Mouse (Mus musculus) ovary, postnatal 36 days (tissue): ENCODE measurements around the gene Marveld3.

Source experiments
- DNase-seq: peaks from one replicate; pipeline ENCODE4 v3.0.0; 2022; ENCODE audit warnings: low spot score, mixed read lengths

Gene Marveld3

DNA sequence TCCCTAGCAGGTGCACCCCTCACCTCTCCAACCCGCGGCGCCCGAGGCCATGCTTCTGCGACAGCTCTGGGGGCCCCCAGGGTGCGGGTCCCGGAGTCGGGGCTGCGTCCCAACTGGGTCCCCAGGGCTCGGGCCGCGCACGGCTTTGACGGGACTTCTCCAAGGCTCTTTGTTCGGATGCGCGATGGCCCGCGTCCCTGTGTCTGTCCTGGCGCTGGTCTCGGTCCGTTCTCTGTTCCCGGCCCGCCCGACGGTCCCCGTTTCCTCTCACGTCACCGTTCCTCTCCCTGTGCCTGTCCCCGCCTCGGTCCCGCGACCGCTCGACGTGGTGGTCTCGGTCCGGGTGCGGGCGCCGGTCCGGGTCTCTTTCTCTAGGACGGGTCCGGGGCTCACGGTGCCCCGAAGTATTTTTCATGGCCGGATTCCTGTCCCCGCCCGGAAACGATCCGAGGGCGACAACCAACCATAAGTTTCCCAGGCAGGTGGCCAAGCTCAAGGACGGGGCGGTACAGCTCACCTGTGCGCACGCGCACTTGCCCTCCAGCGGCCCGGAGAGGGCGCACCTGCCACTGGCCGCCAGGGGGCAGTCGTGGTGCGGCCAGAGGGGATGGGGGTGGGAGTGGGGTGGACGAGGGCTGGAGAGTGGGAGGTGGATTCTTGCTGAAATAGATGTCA lies at the start of gene Marveld3:
Gene Marveld3 (minus strand): TSS at position 511 of the 675 bp plus-strand sequence.
- DNase-seq, result peak; percentile 57

DNA sequence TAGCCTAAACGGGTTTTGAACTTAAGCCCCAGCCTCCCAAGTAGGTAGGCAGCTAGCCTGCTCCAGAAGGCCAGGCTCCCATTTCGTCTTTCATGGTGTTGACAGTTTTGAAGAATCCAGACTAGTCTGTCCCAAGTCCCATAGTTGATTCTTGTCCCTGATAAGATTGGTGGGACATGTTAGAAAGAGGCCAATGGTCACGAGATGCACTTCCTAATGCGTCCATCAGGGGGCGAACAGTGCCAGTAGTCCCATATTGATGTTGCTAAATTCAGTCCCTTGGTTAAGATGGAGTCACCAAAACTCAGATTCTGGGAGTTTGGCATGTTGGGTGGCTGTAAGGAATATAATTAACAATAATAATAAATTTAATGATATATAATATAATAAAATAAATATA lies 48.9 kb upstream of the Marveld3 start:
- peak; percentile 36 for DNase-seq

DNA sequence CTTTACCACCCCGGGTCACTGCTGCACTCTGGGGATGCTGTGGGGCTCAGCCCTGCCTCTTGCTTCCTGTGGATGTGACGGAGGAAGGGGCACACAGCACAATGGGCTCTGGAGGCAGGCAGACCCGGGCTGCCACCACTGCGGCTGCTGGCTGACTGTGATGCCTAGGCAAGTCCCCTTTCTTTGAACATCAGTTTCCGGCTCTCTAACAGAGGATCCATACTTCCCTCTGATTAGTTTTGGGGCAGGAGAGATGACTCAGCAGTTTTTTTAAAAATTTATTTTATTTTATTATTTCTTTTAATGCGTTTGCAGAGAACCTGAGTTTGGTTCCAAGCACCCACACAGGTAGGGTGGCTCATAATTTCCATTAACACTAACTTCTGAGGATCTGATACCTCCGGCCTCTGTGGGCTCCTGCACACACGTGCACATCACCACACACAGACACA lies 47.0 kb upstream of the Marveld3 start:
- DNase-seq, result no peak

DNA sequence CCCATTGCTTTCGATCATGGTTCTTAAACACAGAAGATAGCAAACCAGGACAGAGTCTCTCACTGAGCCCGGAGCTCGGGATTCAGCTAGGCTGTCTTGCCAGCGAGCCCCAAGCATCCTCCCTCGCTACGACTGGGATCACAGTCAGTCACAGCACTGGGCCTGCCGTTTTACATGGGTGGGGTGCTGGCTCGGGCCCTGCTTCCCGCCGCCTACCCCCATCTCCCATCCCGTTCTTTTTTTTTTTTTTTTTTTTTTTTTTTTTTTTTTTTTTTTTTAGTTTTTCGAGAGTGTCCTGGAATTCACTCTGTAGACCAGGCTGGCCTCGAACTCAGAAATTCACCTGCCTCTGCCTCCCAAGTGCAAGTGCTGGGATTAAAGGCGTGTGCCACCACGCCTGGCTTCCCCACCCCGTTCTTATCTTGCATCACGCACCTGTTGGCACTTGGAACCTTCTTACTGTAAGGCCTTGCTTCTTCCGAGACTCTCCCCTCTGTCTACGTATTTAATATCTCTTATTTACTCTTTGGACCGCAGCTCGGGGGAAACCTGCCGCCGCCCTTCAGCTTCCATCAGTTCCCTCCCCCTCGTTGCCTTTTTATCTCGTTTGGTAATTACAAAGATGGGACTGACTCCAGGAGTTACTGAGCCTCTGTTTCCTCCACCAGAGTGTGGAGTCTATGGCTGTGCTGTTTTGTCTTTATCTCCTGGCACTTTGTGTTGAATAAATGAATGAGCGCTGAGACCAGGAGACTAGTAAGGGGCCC lies 46.4 kb upstream of the Marveld3 start:
- no peak for DNase-seq

DNA sequence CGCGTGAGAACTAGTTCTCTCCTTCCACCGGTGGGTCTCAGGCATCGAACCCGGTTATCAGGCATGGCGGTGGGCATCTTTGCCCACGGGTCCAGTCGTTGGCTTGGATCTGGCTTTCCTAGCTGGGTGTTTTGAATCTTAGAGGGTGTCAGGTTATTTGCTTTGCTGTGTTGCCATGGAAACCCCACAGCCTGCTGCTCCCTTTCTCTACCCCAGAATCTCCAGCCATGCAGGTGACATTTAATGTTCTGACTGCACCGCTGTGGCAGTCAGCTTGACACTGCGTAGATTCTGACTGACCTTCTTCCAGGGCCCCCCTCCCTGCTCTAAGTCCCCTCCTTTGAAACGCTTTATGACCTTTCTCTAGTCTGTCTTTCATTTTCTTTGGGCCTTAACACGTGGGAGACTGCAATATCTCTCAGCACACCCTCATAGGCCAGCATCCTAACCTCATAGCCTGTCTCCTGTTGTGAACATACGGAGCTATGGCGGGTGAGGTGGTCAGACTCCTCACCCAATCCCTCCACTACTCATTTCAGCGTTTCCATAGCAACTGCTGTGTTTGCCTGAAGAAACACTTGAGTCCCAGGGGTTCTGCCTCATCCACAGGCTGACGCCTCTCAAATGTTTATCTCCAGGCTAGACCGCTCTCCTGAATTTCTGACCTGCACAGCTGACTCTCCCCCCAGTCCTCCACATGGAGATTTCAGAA lies 44.5 kb upstream of the Marveld3 start:
- DNase-seq, result no peak

DNA sequence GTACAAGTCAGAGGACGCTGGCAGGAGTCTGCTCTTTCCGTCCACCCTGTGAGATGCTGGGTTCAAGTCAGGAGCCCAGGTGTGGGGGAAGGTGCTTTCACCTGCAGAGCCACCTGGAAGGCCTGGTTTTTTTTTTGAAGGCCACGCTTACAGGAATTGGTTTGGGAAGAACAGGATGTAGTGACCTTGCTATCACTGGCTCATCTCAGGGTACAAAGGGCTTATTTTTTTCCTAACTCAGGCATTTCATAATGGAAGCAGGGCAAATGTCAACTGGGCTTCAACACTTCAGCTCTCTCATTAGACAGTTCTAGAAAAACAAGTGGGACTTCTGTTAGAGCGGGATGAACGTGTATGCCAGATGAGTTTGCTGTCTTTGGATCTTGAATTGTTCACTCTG lies 42.3 kb upstream of the Marveld3 start:
- DNase-seq, result no peak

DNA sequence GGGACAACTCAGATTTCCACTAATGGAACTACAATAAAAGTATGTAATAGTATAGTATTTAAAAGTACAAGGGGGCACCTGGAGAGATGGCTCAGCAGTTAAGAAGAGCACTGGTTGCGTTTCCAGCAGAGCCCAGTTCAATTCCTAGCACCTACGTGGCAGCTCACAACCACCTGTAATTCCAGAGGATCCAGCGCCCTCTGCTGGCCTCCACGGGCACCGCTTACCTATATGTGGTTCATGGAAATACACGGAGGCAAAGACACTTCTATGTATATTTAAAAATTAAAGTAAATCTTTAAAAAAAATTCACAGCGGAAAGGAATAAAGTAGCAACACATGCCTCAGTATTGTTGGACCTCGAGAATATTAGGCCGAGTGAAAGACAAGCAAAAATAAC lies 41.0 kb upstream of the Marveld3 start:
- no peak for DNase-seq

DNA sequence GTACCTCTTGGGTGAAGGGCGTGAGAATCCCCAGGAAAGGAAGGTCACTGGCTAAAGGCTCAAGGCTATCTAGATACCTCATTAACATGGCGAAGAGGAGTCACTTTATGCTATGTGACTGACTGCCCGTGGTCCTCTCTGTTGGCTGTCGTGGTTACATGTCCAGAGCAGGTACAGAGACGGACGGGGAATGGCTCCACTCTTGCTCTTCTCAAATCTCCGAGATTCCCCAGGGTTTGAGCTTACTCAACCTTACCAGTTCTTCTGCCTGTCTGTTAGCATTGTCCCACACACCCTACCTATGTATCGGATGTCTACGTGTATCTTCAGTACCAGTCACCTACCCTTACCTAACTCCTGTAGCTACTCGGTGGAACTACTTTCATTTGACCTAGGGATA lies 38.0 kb upstream of the Marveld3 start:
- no peak for DNase-seq

DNA sequence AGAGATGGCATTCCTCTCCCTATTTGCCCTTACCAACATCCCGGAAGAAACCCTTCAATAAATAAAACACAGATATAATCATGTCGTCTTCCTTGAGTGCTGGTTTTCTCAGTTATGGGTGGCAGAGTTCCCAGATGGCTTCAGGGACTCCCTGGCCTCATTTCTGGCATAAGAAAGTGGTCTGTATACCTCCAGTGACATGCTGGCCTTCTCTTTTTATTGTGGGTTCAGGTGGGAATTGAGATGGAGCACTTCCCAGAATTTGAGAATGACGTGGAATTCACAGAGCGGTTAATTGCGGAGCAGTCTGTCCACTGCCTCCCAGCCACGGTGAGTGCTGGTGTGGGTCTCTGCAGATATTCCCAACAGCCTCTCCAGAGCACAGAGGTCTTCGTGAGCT lies 36.1 kb upstream of the Marveld3 start:
- no peak for DNase-seq

DNA sequence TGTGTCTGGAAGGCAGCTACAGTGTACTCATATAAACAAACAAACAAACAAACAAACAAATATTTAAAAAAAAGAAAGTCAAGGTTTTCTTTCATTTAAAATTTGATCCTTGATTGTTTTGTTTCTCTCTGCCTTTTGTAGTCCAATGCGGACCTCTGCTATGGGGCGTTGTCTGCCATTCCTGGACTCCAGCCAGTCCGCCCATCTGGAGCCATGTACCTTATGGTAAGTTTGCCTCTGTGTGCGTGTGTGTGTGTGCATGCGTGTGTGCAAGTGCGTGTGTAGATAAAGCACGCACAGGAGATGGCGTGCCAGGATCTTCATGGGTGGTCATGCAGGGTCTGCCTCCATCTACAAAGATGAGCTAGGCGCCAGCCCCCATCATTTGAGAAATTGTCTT lies 35.4 kb upstream of the Marveld3 start:
- DNase-seq, result no peak

DNA sequence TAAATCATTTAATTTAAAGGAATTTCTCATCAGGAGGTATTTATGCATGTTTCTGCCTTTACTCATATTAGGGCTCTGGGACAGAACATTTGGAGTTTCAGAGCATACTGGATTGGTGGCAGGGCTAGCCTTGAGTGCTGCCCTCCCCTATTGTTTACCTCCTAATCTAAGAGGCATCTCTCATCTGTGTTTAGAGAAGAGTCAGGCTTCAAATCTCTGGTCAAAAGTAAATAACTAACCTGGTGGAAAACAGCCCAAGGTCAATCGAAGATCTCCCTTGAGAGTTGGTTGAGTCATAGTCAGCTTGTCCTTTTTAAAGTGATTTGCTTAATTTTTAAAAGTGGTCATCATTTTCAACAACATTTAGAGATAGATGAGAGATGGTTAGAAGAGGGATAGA lies 30.9 kb upstream of the Marveld3 start:
- no peak for DNase-seq

DNA sequence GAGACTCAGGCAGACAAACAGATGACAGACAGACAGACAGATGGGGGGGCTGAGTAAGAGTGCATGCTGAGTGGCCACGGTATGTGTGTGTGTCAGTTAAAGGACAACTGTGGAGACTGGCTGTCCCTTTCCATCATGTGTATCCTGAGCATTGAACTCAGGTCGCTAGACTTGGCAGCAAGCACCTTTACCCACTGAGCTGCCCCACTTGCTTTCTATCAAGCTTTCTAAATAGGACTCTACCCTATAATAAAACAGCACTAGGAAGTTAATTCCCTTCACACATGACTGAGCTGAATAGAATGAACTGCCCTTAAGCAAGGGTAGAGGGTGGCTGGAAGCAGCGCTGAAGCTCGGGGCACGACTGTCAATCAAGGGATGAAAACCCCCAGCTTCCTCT lies 30.2 kb upstream of the Marveld3 start:
- no peak for DNase-seq

DNA sequence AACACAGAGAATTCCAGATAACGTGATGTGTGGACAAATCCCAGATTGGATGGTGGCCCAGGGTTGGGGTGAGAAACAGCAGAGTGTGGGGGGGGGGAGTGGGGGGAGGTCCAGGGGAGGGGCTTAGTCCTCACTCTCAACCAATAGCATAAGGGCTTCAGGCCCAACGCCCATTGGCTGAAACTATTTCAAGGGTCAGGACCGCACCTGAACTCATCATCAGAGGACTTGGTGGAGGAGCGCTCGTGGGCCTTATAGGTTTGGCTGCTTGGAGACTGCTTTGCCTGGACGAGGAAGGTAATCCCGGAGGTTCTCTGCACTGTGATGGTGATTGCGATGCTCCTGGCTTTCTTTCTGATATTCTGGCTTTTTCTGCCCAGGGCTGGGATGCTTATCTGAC lies 28.2 kb upstream of the Marveld3 start, which contains the start of gene Tat:
Gene Tat (plus strand): TSS at position 214 of the 400 bp plus-strand sequence.
- DNase-seq, result no peak

DNA sequence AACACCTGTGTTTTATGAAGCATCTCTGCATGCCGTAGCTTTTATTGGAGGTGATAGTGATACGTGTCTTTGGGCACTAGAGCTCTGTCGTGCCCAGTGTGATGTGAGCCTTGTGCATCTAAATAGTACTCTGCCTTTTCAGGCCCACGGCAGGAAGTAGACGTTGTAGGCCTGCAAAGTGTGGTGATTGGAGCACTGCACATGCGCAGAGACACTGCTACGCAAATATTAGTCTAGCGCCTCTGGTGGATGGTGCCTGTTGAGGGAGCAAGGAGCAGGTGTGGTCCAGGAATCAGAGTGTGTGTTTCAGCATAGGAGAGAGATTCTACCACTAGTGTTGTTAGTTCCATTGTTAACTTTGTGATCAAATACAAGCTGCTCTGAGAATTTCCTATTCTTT lies 27.1 kb upstream of the Marveld3 start:
- no peak for DNase-seq

DNA sequence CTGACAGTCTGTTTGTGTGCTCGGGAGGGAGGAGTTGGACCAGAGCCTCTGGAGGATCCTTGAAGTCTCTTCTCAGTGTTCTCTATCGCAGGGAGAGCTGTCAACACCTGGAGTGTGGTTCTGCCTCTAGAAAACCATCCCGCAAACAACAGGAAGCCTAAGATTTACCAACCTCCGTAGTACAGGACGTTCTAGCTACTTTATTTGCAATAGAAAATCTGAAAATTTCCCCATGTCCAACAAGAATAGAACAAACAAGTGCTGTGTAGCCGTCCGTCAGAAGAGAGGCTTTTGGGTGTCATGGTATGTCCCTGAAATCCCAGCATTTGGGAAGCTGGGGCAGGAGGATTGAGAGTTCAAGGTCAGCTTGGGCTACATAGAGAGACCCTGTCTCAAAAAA lies 25.8 kb upstream of the Marveld3 start:
- no peak for DNase-seq

DNA sequence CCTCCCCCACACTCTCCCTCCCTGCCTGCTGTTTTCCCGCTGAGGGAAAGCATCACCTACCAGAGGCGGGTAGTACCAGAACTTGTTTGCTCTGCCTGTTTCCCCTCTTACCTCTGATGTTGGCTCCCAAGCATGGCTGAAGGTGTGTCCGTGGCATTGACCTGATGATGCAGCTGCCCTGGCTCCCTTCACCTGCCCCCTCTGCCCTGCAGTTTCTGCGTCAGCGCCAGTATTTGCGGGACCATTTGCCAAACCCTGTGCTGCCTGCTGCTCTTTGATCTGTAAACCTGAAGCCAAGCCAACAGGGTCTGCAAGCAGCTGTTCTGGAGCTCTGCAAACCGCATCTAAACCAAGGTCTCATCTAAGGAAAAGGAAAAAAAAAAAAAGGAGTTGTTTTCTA lies 24.4 kb upstream of the Marveld3 start:
- DNase-seq, result no peak

DNA sequence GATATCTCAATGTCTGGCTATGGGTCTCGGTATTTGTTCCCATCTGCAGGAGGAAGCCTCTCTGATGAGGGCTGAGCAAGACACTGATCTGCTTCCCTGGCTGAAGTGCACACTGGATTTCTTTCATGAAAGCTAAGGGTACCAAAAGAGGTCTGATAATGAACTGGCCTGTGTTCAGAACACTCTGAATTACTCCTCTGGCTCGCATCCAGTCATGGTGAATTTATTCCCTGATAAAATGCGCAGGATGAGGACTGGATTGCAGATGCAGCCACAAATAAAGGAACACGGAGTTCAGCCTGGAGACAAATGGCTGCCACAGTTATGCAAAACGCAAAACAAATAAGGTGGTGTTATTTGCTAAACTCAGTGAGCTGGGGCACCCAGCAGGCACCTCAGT lies 21.9 kb upstream of the Marveld3 start:
- DNase-seq, result no peak

DNA sequence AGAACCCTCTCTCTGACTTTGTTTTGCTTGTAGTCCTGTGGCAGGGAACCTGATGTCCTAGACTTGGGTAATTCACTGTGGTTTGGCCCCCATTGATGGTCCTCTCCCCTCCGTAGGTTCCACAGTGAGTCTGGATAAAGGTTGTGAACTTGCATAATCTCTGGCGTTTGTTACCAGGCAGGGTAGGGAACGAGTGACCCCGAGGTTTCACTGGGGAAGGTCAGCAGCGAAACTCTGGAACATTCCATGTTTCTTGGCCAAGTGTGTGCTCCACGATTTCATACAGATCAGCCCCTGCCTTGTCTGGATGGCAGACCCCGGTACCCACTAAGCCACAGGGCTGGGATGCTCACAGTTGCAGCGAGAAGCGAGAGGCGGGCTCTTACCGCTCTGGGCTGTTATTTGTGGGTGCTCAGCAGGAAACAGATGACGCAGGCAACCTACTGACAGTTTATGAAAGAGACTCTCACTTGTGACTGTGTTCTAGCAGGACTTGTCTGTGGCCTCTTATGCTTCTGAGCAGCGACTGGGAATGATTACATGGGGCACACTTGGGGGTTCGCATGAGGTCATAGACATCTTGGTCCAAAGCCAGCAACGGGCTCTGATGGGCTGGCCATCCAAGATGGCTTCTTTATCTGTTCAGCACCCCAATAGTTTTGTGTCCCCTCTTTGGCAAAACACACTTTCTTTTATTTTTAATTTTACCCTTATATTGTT lies 20.5 kb upstream of the Marveld3 start:
- no peak for DNase-seq

DNA sequence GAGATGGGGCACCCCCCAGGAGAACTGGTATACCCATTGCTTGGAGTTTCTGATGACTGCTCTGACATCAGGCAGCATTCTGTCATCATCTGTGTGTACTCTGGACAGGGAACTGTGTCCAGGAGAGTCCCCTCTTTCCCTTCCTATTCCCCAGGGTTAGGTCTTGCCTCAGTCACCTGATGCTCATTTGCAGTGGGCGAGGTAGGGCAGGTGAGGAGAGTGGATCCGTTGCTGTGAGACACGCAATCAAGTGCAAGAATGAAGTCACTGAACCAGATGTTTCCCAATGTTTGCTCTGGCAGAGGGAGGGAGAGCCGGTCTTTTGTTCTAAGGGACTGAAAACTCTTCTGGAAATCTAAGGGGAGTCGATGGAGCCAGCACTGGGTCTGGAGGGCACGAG lies 17.3 kb upstream of the Marveld3 start:
- no peak for DNase-seq

DNA sequence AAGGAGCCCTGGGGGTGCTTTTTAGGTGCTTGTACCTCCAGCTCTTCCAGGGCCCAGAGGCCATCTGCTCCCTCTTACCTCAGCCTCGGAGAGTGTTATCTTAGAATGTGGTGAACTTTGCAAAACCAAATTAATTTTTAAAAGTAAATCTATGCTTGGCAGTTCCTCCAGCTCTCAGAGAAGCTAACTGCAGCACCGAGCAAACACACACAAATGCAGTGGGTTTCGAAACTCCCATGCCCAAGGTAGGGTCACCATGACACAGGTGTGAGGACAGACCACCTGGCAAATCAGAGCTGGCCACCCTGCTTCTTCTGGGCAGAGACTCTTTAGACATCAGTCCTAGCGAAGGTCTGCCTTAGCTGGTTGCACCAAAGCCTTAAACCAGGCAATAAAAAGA lies 10.9 kb upstream of the Marveld3 start:
- no peak for DNase-seq

DNA sequence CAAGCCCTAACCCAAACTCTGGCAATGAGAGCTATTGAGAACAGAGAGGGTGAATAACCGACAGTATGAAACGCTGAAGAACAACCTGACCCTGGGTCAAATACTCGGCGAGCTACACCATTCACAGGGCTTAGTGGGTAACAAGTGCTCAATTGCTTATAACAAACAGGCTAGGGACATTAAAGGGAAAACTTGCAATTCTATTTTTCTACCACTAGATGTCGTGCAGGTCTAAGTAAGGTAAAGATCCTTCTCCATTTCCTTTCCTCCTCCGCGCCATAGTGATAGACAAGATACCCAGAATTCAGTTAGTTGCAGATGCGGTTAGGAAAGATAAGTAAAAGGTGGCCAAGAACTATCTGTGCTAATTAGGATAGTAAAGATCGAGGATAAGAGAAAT lies 8.3 kb upstream of the Marveld3 start:
- DNase-seq, result no peak

DNA sequence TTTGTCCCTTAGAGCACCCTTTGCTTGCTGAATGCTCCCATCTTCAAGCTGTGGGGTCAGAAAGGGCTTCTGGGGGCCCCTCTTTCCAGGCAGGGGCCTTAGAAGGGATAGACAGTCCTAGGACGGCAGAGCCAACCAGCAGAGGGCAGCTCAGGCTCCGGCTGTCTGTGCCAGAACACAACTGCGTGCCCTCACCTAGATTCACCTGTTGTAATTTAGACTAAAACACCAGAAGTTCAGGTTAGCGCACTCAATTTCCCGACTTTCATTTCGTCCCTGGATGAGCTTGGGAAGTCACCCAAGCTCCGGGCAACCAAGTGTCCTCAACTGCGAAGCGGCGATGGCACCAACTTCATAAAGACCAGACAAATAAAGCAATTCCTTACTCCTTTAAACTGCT lies 6.8 kb upstream of the Marveld3 start:
- no peak for DNase-seq
